Comparison of ENCODE assay signal across 8 mouse cellular contexts in genomic region chr9:57467271-57467771, GRCm38 (mm10). TPM values are rescaled to one million over a fixed set of nuclear protein-coding genes. Genes with fewer than 3 reads are reported as not detected.
DNase-seq lines count a peak whose midpoint lies in the region; ATAC-seq and TF ChIP-seq lines count a peak whose summit lies in the region.

No protein-coding gene starts in this region.

- peaks cover 15% of the 10 kb centered on the region for H3K4me1 ChIP-seq in embryonic facial prominence, embryonic 15.5 days
- 0 out of 2 replicates have a peak, but pooled peaks cover 3% of the 10 kb centered on the region for H3K4me1 ChIP-seq in hindbrain, embryonic 11.5 days (replicated peaks; ENCODE audit: control insufficient read depth, insufficient read depth, low read length)
- H3K4me1 ChIP-seq in stomach, embryonic 16.5 days (ENCODE audit: control insufficient read depth, insufficient read depth, low read length), result peaks cover 8% of the 10 kb centered on the region; the same call in 1 of the 2 replicates

- DNase-seq in gastrocnemius, adult 2 months, result peak; percentile 32
- no peak for DNase-seq in gastrocnemius, adult 8-10 months (ENCODE audit: low spot score in 2 of 2)
- DNase-seq in R1 (ENCODE audit: low read depth, low spot score), result peak; percentile 76
- no peak for DNase-seq in hindbrain, embryonic 11.5 days (ENCODE audit: low spot score)
- peak; percentile 42 for DNase-seq in layer of hippocampus, adult 9-11 months
- DNase-seq in lung, postnatal 14 days, result peak; percentile 1

- ATAC-seq in embryonic facial prominence, embryonic 15.5 days (ENCODE audit: insufficient number of reproducible peaks, low FRiP score, low TSS enrichment, low read depth), result peak; percentile 3; the same call in 1 of the 2 replicates
- ATAC-seq in hindbrain, embryonic 11.5 days (ENCODE audit: low FRiP score), result peak; percentile 75
- peak; percentile 24; the same call in 1 of the 2 replicates for ATAC-seq in stomach, embryonic 16.5 days (ENCODE audit: insufficient read depth, low FRiP score)

- H3K9ac ChIP-seq in embryonic facial prominence, embryonic 15.5 days, result peak overlapping the region; percentile 66
- peak overlapping the region; percentile 90 for H3K9ac ChIP-seq in hindbrain, embryonic 11.5 days (ENCODE audit: low read depth, low read length)
- peak overlapping the region; percentile 83 for H3K9ac ChIP-seq in stomach, embryonic 16.5 days (ENCODE audit: low read length)

- H3K27ac ChIP-seq in gastrocnemius, adult 2 months, result peak overlapping the region; percentile 73
- H3K27ac ChIP-seq in embryonic facial prominence, embryonic 15.5 days (replicated peaks), result no peak overlapping the region
- H3K27ac ChIP-seq in hindbrain, embryonic 11.5 days (ENCODE audit: low read depth, low read length), result peak overlapping the region; percentile 71
- peak overlapping the region; percentile 69 for H3K27ac ChIP-seq in stomach, embryonic 16.5 days (ENCODE audit: low read length)

- no peaks in the 10 kb centered on the region for H3K27me3 ChIP-seq in embryonic facial prominence, embryonic 15.5 days
- no peaks in the 10 kb centered on the region for H3K27me3 ChIP-seq in hindbrain, embryonic 11.5 days (ENCODE audit: control insufficient read depth, insufficient read depth, low read length)
- no peaks in the 10 kb centered on the region for H3K27me3 ChIP-seq in stomach, embryonic 16.5 days (ENCODE audit: control insufficient read depth, insufficient read depth, low read length)

- H3K9me3 ChIP-seq in embryonic facial prominence, embryonic 15.5 days (replicated peaks), result no peaks in the 10 kb centered on the region
- H3K9me3 ChIP-seq in hindbrain, embryonic 11.5 days (ENCODE audit: control insufficient read depth, low read length), result no peaks in the 10 kb centered on the region
- no peaks in the 10 kb centered on the region for H3K9me3 ChIP-seq in stomach, embryonic 16.5 days (replicated peaks; ENCODE audit: control insufficient read depth, low read length)

- peak overlapping the region; percentile 87 for H3K4me3 ChIP-seq in gastrocnemius, adult 2 months
- H3K4me3 ChIP-seq in embryonic facial prominence, embryonic 15.5 days (replicated peaks), result peak overlapping the region; percentile 73
- peak overlapping the region; percentile 73 for H3K4me3 ChIP-seq in hindbrain, embryonic 11.5 days (ENCODE audit: low read depth, low read length)
- peak overlapping the region; percentile 75 for H3K4me3 ChIP-seq in stomach, embryonic 16.5 days (replicated peaks; ENCODE audit: low read length)

- no peak for TF ChIP-seq CTCF in gastrocnemius, adult 2 months (IDR thresholded peaks at IDR 0.05)

- H3K36me3 ChIP-seq in embryonic facial prominence, embryonic 15.5 days, result no peaks in the 10 kb centered on the region
- H3K36me3 ChIP-seq in hindbrain, embryonic 11.5 days (ENCODE audit: control insufficient read depth, insufficient read depth, low read length), result no peaks in the 10 kb centered on the region
- no peaks in the 10 kb centered on the region for H3K36me3 ChIP-seq in stomach, embryonic 16.5 days (ENCODE audit: control insufficient read depth, insufficient read depth, low read length)

- H3K4me2 ChIP-seq in embryonic facial prominence, embryonic 15.5 days (replicated peaks), result peak overlapping the region; percentile 88
- H3K4me2 ChIP-seq in hindbrain, embryonic 11.5 days (replicated peaks; ENCODE audit: low read depth, low read length), result peak overlapping the region; percentile 82
- peak overlapping the region; percentile 89 for H3K4me2 ChIP-seq in stomach, embryonic 16.5 days (ENCODE audit: low read depth, low read length)

- intact Hi-C loops in gastrocnemius, adult 2 months (cut with DNase I), result no loop called here

- WGBS in embryonic facial prominence, embryonic 15.5 days, result 2% methylated on average over 18 of the region's 18 CpGs
- WGBS in hindbrain, embryonic 11.5 days, result 2% methylated on average over 18 of the region's 18 CpGs
- under 1% methylated on average over 18 of the region's 18 CpGs for WGBS in stomach, embryonic 16.5 days

RNA-seq across cellular contexts. Expression of gene Scamp5, which starts 0.5 kb away (rescaled TPM):
- under 1 TPM; 0.82 to 0.95 TPM for total RNA-seq in gastrocnemius, adult 2 months (2021)
- total RNA-seq in gastrocnemius, adult 8-10 months (2022), result 1 to 10 TPM in 1 of 4 experiments, under 1 TPM in 3; 0.34 to 1.3 (median 0.76) TPM
- 16.3 and 16.5 TPM in 2 replicates for polyA plus RNA-seq in embryonic facial prominence, embryonic 15.5 days (2015; fragmentation: Nextera tagmentation; extraction: Ambion mirVana)
- polyA plus RNA-seq in hindbrain, embryonic 11.5 days (2014; fragmentation: Nextera tagmentation; extraction: Ambion mirVana), result 17.7 and 18.3 TPM in 2 replicates
- polyA plus RNA-seq in stomach, embryonic 16.5 days (2015; fragmentation: Nextera tagmentation; extraction: Ambion mirVana), result 28.5 and 31.0 TPM in 2 replicates

RNA-seq across cellular contexts. Expression of gene Ppcdc, which starts 27.4 kb away (rescaled TPM):
- total RNA-seq in gastrocnemius, adult 2 months (2021), result 1 to 10 TPM; 7.8 to 8.1 TPM
- 10 to 100 TPM in 1 of 4 experiments, 1 to 10 TPM in 3; 7.0 to 10.8 (median 7.6) TPM for total RNA-seq in gastrocnemius, adult 8-10 months (2022)
- polyA plus RNA-seq in embryonic facial prominence, embryonic 15.5 days (2015; fragmentation: Nextera tagmentation; extraction: Ambion mirVana), result 26.1 and 28.1 TPM in 2 replicates
- 16.5 and 19.8 TPM in 2 replicates for polyA plus RNA-seq in hindbrain, embryonic 11.5 days (2014; fragmentation: Nextera tagmentation; extraction: Ambion mirVana)
- polyA plus RNA-seq in stomach, embryonic 16.5 days (2015; fragmentation: Nextera tagmentation; extraction: Ambion mirVana), result 26.4 and 28.7 TPM in 2 replicates

RNA-seq across cellular contexts. Expression of gene Rpp25, which starts 36.5 kb away (rescaled TPM):
- total RNA-seq in gastrocnemius, adult 2 months (2021), result not detected
- not detected for total RNA-seq in gastrocnemius, adult 8-10 months (2022)
- 0.68 and 0.89 TPM in 2 replicates for polyA plus RNA-seq in embryonic facial prominence, embryonic 15.5 days (2015; fragmentation: Nextera tagmentation; extraction: Ambion mirVana)
- 7.7 and 10.5 TPM in 2 replicates for polyA plus RNA-seq in hindbrain, embryonic 11.5 days (2014; fragmentation: Nextera tagmentation; extraction: Ambion mirVana)
- polyA plus RNA-seq in stomach, embryonic 16.5 days (2015; fragmentation: Nextera tagmentation; extraction: Ambion mirVana), result 4.8 and 5.3 TPM in 2 replicates

RNA-seq across cellular contexts. Expression of gene Cox5a, which starts 53.8 kb away (rescaled TPM):
- total RNA-seq in gastrocnemius, adult 2 months (2021), result 1,000 to 10,000 TPM; 1,176 to 1,655 TPM
- 1,000 to 10,000 TPM; 1,141 to 1,247 (median 1,173) TPM for total RNA-seq in gastrocnemius, adult 8-10 months (2022)
- polyA plus RNA-seq in embryonic facial prominence, embryonic 15.5 days (2015; fragmentation: Nextera tagmentation; extraction: Ambion mirVana), result 450 and 454 TPM in 2 replicates
- 702 and 724 TPM in 2 replicates for polyA plus RNA-seq in hindbrain, embryonic 11.5 days (2014; fragmentation: Nextera tagmentation; extraction: Ambion mirVana)
- 586 and 601 TPM in 2 replicates for polyA plus RNA-seq in stomach, embryonic 16.5 days (2015; fragmentation: Nextera tagmentation; extraction: Ambion mirVana)

Comparison
In these comparisons a context has a peak if more than half of its experiments do, and no peak if none do; other contexts are left out.
1. DNase-seq: peak in gastrocnemius, adult 2 months (single experiment), R1 (single experiment), layer of hippocampus, adult 9-11 months (single experiment) and lung, postnatal 14 days (single experiment); none in gastrocnemius, adult 8-10 months (0 of 2) and hindbrain, embryonic 11.5 days (single experiment).
2. ATAC-seq: peak in every context shown above with its lines; median percentile 75 in hindbrain, embryonic 11.5 days; 24 in stomach, embryonic 16.5 days; 3 in embryonic facial prominence, embryonic 15.5 days.
3. Peak in every context shown above with its lines, with median percentiles within 50 percentile points of each other: H3K4me3 ChIP-seq, H3K4me2 ChIP-seq and H3K9ac ChIP-seq.